Mouse (Mus musculus) neural tube, embryonic 12.5 days (tissue): ENCODE measurements at regions not wholly inside any gene's neighbourhood (a gene's known extent, or its start where the extent isn't known, plus 50 kb on each side); places are given as distances from the start of the nearest gene placed in this dataset.

Experiments
- ATAC-seq: fragments of 200-750 bp; cut with Nextera tagmentation; 2 replicates; pipeline ENCODE4 v1.8.0; 2017; ENCODE audit warnings: low read depth, mild to moderate bottlenecking, moderate TSS enrichment, moderate library complexity; ENCODE audit not compliant: low FRiP score
- H3K27ac ChIP-seq: fragments of 300-500 bp; sonication (generic); 2 replicates; pipeline ENCODE4 v1.5.1; 2016
- H3K27me3 ChIP-seq: fragments of 300-500 bp; sonication (generic); replicated peaks from 2 replicates; pipeline ENCODE4 v1.6.1; 2016; ENCODE audit warnings: mild to moderate bottlenecking
- H3K36me3 ChIP-seq: fragments of 300-500 bp; sonication (generic); 2 replicates; pipeline ENCODE4 v1.6.1; 2016; ENCODE audit warnings: mild to moderate bottlenecking
- H3K4me1 ChIP-seq: fragments of 300-500 bp; sonication (generic); 2 replicates; pipeline ENCODE4 v1.6.1; 2016
- H3K4me2 ChIP-seq: fragments of 300-500 bp; sonication (generic); replicated peaks from 2 replicates; pipeline ENCODE4 v1.6.1; 2016; ENCODE audit warnings: mild to moderate bottlenecking
- H3K4me3 ChIP-seq: fragments of 300-500 bp; sonication (generic); 2 replicates; pipeline ENCODE4 v1.5.1; 2016
- H3K9ac ChIP-seq: fragments of 300-500 bp; sonication (generic); 2 replicates; pipeline ENCODE4 v1.6.1; 2016; ENCODE audit warnings: mild to moderate bottlenecking
- H3K9me3 ChIP-seq: fragments of 300-500 bp; sonication (generic); 2 replicates; pipeline ENCODE4 v1.6.1; 2016; ENCODE audit warnings: mild to moderate bottlenecking
- WGBS: fragments of 180-500 bp; shearing (Covaris S2); methylation state at CpG from one replicate; pipeline ENCODE4 v1.1.7; 2016; 5-methylcytosine and 5-hydroxymethylcytosine counted together

DNA sequence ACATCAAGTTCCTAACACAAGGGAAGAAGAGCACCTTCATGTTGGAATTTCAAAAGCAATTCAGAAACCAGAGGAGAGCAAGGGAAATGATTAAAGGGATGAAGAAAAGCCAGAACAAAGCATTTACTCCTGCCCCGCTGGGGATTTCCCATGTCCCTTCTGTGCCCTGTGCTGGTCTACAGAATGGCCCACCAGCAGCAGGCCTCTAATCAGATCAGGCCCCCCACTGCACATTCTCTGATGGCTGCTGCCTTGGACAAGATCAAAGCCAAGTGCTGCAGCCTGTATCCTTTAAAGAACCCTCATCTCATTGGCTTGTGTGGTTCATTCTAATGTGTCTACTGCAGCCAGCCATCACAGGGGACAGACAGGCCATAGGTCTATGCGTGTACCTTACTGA lies 126.1 kb upstream of the Rbfox1 start:
- Histone ChIP-seq H3K4me2 (no peak overlapping the region), H3K36me3 (no peaks in the 10 kb centered on the region), H3K27ac (no peak overlapping the region), H3K9ac (no peak overlapping the region), H3K27me3 (no peaks in the 10 kb centered on the region), H3K4me3 (no peak overlapping the region), H3K9me3 (no peaks in the 10 kb centered on the region), H3K4me1 (no peaks in the 10 kb centered on the region)
- WGBS, result 84% methylated on average over 2 of the region's 2 CpGs
- no peak for ATAC-seq

DNA sequence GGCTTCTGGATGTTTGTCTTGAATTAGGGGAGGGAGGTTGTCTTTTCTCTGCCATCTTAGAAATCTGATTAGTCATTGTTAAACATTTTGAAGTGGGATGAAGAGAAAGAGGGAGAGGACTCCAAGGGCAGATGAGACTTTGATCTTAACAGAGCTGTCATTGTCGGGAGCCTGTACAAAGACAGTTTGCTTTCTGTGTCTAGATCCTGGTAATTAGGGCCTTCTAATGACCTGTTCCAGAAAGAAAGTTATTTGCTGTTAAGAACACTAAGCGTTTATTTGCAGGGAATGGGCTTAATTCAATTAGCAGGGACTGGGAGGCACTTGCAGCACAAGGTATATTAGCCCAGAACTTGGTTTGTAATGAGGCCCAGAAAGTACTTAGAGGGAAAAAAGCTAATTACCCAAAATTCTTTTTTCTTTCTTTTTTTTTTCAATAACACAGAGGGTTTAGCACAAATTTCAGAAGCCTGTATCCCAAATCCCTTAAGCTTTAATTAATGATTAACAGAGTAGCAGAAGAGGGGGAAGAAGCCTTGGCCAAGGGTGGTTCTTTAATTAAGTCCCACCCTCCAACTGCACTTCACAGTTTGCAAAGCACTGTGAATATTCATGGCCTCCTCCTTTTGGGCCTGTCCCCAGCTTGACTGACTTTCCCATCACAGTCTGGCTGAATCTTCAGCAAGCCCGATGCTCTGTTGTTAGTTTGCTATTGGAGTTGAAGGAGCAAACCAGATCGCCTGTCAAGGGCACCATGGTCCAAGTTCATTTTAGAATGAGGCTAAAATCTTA lies 142.2 kb upstream of the Rbfox1 start:
- H3K4me2 ChIP-seq, result no peak overlapping the region
- H3K9ac ChIP-seq, result no peak overlapping the region
- H3K9me3 ChIP-seq, result no peaks in the 10 kb centered on the region
- H3K36me3 ChIP-seq, result no peaks in the 10 kb centered on the region
- no peaks in the 10 kb centered on the region for H3K27me3 ChIP-seq
- H3K4me1 ChIP-seq, result no peaks in the 10 kb centered on the region
- H3K27ac ChIP-seq, result no peak overlapping the region
- H3K4me3 ChIP-seq, result no peak overlapping the region
- ATAC-seq, result no peak
- 59% methylated on average over 4 of the region's 4 CpGs for WGBS

DNA sequence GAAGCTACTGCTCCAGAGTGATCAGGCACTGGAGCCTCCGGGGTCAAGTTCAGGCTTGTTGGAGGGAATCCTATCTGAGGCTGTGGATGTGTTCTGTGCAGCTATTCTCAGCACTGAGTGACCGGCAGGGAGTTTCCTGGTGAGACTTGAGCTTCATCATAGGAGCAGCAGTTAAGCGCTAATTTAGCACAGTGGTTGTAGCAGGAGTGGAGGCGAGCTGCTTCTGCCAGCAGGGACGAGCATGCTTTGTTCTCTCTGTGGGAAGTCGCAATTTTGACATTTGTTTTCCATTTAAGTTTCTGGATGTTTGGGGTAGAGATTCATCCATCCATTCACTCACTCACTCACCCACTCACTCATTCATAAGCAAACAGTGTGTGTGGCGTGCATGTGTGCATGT lies 144.4 kb upstream of the Rbfox1 start:
- H3K27ac ChIP-seq, result no peak overlapping the region
- ATAC-seq, result no peak
- no peaks in the 10 kb centered on the region for H3K9me3 ChIP-seq
- H3K4me2 ChIP-seq, result no peak overlapping the region
- no peak overlapping the region for H3K9ac ChIP-seq
- H3K4me1 ChIP-seq, result no peaks in the 10 kb centered on the region
- no peaks in the 10 kb centered on the region for H3K27me3 ChIP-seq
- WGBS, result 79% methylated on average over 7 of the region's 7 CpGs
- no peak overlapping the region for H3K4me3 ChIP-seq
- no peaks in the 10 kb centered on the region for H3K36me3 ChIP-seq

DNA sequence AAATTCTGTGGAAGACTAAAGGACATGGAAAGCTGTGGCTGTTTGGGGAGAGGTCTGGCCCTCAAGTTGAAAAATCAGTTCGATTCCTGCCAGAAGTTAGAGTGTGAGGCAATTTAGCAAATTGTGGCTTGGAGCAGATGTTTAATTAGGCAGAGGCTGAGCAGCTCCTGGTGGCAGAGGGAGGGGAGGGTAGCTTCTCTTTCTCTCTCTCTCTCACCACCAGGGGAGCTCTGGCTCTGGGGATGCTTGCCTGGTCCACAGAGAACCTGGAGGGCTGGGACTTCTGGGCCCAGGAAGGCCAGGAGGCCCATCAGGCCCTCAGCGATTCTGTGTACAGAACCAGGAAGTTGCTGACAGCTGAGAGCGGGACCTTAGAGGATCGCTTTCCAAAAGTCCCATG lies 151.5 kb upstream of the Rbfox1 start:
- no peak overlapping the region for H3K4me3 ChIP-seq
- no peak for ATAC-seq
- H3K9me3 ChIP-seq, result no peaks in the 10 kb centered on the region
- WGBS, result 73% methylated on average over 4 of the region's 4 CpGs
- no peak overlapping the region for H3K27ac ChIP-seq
- H3K4me2 ChIP-seq, result no peak overlapping the region
- no peak overlapping the region for H3K9ac ChIP-seq
- H3K27me3 ChIP-seq, result no peaks in the 10 kb centered on the region
- no peaks in the 10 kb centered on the region for H3K36me3 ChIP-seq
- no peaks in the 10 kb centered on the region for H3K4me1 ChIP-seq

DNA sequence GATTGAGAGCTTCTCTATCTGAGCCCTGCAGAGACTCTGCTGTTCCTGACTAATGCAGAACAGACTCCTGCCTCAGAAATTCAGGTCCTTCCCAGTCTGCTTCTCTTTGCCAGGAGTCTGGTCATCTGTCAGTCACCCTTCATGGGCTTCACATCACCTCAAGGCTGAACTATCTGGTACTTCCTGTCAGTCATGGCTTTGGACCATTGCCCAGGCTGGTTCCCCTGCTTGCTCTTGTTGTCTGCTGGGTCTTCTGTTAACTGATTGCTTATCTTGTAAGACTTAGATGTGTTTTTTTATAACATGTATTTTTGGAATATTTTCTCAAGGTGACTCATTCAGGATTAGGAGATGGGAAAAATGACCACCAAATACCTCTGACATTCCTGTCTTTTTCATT lies 162.6 kb upstream of the Rbfox1 start:
- no peaks in the 10 kb centered on the region for H3K36me3 ChIP-seq
- H3K27me3 ChIP-seq, result no peaks in the 10 kb centered on the region
- H3K9me3 ChIP-seq, result no peaks in the 10 kb centered on the region
- H3K4me2 ChIP-seq, result no peak overlapping the region
- no peaks in the 10 kb centered on the region for H3K4me1 ChIP-seq
- no peak for ATAC-seq
- H3K27ac ChIP-seq, result no peak overlapping the region
- no peak overlapping the region for H3K9ac ChIP-seq
- no peak overlapping the region for H3K4me3 ChIP-seq

DNA sequence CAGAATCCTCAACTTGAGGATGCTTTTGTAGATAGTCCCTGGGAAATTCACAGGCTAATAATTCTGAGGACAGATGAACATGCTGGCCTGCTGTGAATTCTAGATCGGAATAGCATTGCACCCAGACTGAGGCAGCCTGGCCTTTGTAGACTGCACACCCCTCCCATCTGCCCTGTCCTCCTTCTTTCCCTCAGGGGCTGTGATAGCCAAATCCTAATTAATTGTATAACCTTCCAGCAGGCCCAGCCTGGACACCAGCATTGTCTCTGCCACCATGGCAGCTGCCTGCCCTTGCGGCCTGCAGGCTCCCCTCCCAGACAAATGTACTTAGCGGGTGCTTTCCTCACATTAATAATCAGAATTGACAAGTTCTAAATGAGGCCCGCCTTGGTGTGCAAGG lies 171.7 kb upstream of the Rbfox1 start:
- ATAC-seq, result no peak
- H3K4me1 ChIP-seq, result no peaks in the 10 kb centered on the region
- no peak overlapping the region for H3K4me2 ChIP-seq
- H3K27me3 ChIP-seq, result no peaks in the 10 kb centered on the region
- no peaks in the 10 kb centered on the region for H3K9me3 ChIP-seq
- no peak overlapping the region for H3K27ac ChIP-seq
- WGBS, result 69% methylated on average over 4 of the region's 4 CpGs
- H3K4me3 ChIP-seq, result no peak overlapping the region
- no peak overlapping the region for H3K9ac ChIP-seq
- H3K36me3 ChIP-seq, result no peaks in the 10 kb centered on the region

DNA sequence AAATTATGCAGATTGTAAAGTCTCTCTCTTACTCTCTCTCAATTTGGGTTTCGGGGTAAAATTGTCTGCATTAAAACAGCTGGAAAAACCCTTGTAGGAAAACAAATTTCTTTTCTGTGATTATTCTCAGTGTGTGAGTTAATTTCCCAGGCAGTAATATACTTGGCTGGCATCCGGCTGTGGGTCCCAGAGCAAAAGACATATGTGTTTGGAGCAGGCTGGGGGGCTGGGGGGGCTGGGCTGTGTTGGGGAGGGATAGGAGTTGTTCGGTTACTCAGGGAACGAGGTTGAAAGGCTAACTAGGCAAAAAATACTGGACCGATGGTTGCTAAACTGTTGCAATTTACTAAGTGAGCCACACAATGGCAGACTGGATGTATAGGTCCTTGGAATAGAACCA lies 175.3 kb upstream of the Rbfox1 start:
- no peaks in the 10 kb centered on the region for H3K36me3 ChIP-seq
- H3K4me3 ChIP-seq, result no peak overlapping the region
- H3K9me3 ChIP-seq, result no peaks in the 10 kb centered on the region
- no peak overlapping the region for H3K4me2 ChIP-seq
- 79% methylated on average over 5 of the region's 5 CpGs for WGBS
- no peak for ATAC-seq
- H3K27ac ChIP-seq, result no peak overlapping the region
- H3K27me3 ChIP-seq, result no peaks in the 10 kb centered on the region
- H3K9ac ChIP-seq, result no peak overlapping the region
- no peaks in the 10 kb centered on the region for H3K4me1 ChIP-seq

DNA sequence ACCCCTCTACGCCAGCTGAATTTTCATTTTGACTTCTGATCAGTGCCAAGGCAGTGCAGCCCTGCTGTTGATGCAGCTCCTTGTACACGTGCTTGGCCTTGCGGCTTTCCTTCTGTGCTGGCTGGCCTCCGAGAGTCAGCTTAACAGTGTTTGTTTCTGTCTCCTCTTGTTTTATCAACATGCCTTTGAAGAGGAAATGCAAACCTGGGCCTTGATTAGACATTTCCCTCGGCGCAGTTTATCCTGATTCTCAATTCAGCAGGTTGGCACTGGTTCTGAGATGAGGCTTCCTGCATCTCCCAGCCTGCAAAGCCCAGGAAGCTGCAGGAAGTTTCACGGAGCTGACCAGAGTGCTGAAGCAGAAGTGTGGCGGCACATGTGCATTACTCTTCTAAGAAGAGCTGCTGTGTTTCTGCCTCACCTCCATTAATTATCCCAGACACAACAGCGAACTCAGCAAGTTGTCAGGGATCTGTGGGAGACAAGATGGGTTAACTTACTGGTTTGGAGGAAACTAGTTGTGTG lies 184.4 kb upstream of the Rbfox1 start:
- WGBS, result 58% methylated on average over 9 of the region's 9 CpGs
- no peaks in the 10 kb centered on the region for H3K4me1 ChIP-seq
- no peak overlapping the region for H3K4me3 ChIP-seq
- H3K4me2 ChIP-seq, result no peak overlapping the region
- no peak overlapping the region for H3K9ac ChIP-seq
- ATAC-seq, result no peak
- no peaks in the 10 kb centered on the region for H3K36me3 ChIP-seq
- H3K9me3 ChIP-seq, result no peaks in the 10 kb centered on the region
- H3K27me3 ChIP-seq, result no peaks in the 10 kb centered on the region
- H3K27ac ChIP-seq, result no peak overlapping the region

DNA sequence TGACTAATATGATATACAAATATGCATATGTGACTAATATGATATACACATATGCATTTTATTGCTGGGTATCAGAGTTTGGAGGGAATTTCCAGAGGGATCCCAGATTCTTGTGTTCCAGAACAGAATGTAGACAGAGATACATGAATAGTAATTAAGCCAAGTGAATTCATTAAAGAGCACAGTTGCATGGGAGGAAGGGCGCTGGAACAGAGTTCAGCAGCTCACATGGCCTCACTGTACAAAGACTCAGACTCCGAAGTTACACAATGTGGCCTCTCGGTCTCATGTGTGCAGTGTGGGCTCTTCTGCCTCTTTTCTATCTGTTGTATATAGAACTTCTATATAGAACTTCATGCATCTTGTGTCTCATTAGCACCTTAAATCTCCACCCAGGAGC lies 196.8 kb upstream of the Rbfox1 start:
- Histone ChIP-seq H3K36me3 (no peaks in the 10 kb centered on the region), H3K27me3 (no peaks in the 10 kb centered on the region), H3K27ac (no peak overlapping the region), H3K9me3 (no peaks in the 10 kb centered on the region), H3K9ac (no peak overlapping the region), H3K4me1 (no peaks in the 10 kb centered on the region), H3K4me2 (no peak overlapping the region), H3K4me3 (no peak overlapping the region)
- WGBS, result 88% methylated on average over 3 of the region's 3 CpGs
- no peak for ATAC-seq

DNA sequence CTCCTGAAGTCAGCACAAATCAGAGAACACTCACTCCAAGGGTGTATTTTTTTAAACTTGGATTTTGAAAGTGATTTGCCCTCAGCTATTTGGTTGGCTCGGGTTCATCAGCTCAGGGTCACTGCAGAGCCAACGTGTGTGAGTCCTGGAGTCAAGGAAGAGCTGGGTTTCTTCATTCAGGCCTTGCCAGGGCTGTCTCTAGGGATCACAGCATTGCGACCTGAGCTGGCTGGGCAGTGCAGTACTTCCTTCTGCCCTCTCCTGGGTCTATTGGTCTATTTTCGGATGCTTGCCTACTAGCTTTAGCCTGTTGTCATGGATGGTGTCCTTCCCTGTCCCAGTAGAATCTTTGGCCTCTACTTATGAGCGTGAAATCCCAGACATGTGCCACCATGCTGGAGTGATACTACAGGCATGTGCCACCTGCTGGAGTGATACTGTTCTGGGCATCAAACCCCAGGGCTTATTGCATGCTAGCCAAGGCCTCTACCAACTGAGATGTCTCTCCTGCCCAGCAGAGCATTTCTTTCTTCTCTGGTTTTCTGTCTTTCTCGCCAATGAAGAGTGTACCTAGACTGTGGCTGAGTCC lies 211.7 kb upstream of the Rbfox1 start:
- no peak overlapping the region for H3K4me3 ChIP-seq
- no peaks in the 10 kb centered on the region for H3K36me3 ChIP-seq
- H3K27me3 ChIP-seq, result no peaks in the 10 kb centered on the region
- H3K9me3 ChIP-seq, result no peaks in the 10 kb centered on the region
- no peaks in the 10 kb centered on the region for H3K4me1 ChIP-seq
- H3K27ac ChIP-seq, result no peak overlapping the region
- H3K4me2 ChIP-seq, result no peak overlapping the region
- WGBS, result 80% methylated on average over 6 of the region's 6 CpGs
- no peak overlapping the region for H3K9ac ChIP-seq
- no peak for ATAC-seq

DNA sequence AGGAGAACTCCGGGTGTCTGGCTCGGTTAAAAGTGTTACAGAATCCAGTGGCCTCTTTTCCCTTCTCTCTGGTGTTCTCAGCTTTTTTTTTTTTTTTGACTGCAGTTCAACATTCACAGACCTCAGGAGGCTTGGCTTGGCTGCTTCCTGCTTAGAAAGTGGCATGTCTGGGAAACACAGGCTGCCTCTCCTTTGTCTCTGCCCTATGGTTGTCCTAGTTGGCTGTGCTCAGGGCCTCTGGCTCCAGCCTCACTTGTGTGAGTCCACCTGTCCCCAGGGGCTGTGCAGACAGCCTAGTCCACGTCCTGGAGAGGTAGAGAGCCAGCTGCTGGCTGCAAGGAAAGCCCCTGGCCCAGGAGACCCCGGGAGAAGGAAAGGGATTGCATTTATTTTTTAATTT lies 212.3 kb upstream of the Rbfox1 start:
- H3K36me3 ChIP-seq, result no peaks in the 10 kb centered on the region
- no peak for ATAC-seq
- H3K27ac ChIP-seq, result no peak overlapping the region
- H3K27me3 ChIP-seq, result no peaks in the 10 kb centered on the region
- H3K4me3 ChIP-seq, result no peak overlapping the region
- no peak overlapping the region for H3K4me2 ChIP-seq
- WGBS, result 70% methylated on average over 4 of the region's 4 CpGs
- no peaks in the 10 kb centered on the region for H3K4me1 ChIP-seq
- no peaks in the 10 kb centered on the region for H3K9me3 ChIP-seq
- no peak overlapping the region for H3K9ac ChIP-seq

DNA sequence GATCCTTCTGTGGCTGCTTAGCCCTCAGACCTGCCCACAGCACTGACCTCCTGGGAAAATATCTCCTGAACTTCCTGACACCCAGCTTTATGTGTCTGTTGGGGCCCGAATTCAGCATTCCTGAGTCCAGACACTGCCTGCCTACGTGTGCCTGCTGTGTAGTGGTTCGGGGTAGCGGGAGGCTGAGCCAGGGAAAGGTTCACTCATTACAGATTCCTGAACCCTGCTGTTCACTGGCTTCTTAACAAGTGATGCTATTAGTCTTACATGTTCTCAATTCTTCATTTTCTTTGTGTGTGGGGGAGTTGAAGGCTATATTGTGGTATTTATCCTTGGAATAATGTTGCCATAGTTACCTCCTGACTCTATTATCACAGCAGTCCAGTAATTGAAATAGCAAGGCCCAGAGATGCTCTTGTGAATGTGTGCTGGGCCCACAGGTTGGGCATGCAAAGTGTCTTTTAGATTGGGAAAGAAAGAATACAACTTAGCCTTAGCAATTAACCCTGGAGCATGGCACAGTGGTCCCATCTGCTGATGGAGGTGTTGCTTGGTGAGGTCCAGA lies 216.7 kb upstream of the Rbfox1 start:
- Histone ChIP-seq H3K4me2 (no peak overlapping the region), H3K4me1 (no peaks in the 10 kb centered on the region), H3K9ac (no peak overlapping the region), H3K27ac (no peak overlapping the region), H3K9me3 (no peaks in the 10 kb centered on the region), H3K27me3 (no peaks in the 10 kb centered on the region), H3K36me3 (no peaks in the 10 kb centered on the region), H3K4me3 (no peak overlapping the region)
- WGBS, result 68% methylated on average over 4 of the region's 4 CpGs
- no peak for ATAC-seq

DNA sequence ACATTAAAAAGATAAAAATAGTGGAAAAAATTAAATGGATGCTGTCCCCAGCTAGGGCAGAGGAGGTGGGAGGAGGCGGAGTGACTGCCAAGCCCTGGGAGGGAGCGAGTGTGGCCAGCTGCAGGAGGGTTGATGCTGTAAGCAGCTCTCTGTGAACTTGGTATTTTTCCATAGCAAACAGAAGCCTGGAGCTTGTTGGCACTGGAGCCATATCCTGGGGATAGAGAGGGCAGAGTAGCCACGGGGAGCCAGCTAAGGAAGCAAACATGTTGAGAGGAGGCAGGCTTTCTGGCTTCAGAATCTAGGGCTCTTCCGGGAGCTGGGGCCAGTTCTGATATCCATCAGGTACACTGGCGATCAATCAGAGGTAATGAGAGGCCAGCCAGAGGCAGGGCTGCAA lies 223.2 kb upstream of the Rbfox1 start:
- ATAC-seq, result no peak
- no peaks in the 10 kb centered on the region for H3K4me1 ChIP-seq
- no peaks in the 10 kb centered on the region for H3K27me3 ChIP-seq
- no peak overlapping the region for H3K4me2 ChIP-seq
- no peaks in the 10 kb centered on the region for H3K36me3 ChIP-seq
- H3K27ac ChIP-seq, result no peak overlapping the region
- H3K9ac ChIP-seq, result no peak overlapping the region
- no peak overlapping the region for H3K4me3 ChIP-seq
- H3K9me3 ChIP-seq, result no peaks in the 10 kb centered on the region
- 79% methylated on average over 5 of the region's 5 CpGs for WGBS
